Mouse (Mus musculus): Measurements from ENCODE around the gene Ankrd39.
"Not testable (repeated sequence)": the region's sequence is repeated elsewhere in the genome, so short reads cannot be mapped to it uniquely, and the experiment has no call there.

Gene Ankrd39

GRCm38 (mm10) chr1:36551904-36552303 lies 4.7 kb upstream of the Ankrd39 start:
- peak; percentile 31 for DNase-seq

DNA sequence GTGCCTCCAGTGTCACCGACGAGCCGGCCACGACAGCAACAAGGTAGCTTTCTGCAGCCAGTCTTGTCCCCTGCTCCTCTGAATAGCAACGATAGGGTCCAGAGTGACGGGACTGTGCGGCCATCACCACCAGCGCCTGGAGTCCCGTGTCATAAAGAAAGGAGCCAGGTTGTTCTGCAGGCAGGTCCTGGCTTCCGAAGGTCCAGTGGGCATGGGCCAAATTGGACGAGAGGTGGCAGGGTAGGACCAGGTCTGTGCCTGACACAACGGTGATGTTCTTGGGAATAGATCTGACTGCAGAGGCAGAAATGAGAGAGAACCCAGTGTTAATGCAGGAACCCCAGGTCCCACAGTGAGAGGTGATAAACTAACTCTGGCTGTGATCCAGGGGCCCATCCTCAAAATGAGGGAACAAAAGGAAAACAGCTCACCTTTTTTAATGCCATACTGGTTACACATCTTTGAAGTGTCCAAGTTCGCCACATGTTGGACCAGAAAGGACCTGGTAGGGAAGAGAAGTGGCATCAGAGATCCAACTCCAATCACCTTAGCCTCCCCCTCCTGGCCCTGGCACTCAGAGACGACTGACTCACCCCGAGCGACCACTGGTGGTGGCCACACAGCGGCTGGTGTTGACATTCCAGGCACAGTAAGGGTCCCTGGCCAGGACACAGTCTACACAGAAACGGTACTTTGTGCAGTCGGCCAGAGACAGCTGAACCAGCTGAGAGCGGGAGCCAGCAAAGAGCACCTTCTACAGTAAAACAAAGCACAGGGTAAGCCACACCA lies 3.0 kb upstream of the Ankrd39 start:
- peak; percentile 23 for DNase-seq

GRCm38 (mm10) chr1:36549491-36549890 lies 2.2 kb upstream of the Ankrd39 start:
- peak; percentile 37 for DNase-seq

GRCm38 (mm10) chr1:36548771-36549170 lies 1.5 kb upstream of the Ankrd39 start:
- DNase-seq = peak; percentile 19

GRCm38 (mm10) chr1:36547981-36548598 lies 845 bp upstream of the Ankrd39 start:
- peak; percentile 85 for DNase-seq

DNA sequence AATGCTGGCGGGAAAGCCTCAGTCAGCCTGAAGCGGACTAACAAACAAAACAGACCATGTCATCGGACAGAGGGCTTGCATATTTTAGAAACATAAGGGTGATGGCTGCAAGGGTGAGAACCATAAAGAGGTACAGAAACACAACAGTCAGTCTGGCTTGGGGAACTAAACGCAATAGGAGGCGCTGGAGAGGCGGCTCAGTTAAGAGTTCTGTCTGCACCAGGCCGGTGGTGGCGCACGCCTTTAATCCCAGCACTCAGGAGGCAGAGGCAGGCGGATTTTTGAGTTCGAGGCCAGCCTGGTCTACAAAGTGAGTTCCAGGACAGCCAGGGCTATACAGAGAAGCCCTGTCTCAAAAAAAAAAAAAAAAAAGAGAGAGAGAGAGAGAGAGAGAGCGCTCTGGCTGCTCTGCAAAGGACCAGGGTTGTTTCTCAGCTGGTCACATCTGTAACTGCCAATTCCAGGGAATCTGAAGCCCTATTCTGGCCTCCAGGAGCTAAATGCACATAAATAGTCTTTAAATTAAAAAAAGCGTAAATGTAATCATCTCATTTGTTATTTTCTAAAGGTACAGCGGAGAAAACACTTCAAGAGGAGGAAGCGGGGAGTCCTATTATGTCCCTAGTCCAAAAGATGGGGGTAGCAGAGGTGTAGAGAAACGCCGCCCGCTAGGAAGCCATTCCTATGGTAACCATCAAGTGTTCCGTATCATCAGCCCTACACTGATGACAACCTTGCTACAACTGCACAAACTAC lies 1.2 kb downstream of the Ankrd39 start:
- peak; percentile 53 for DNase-seq

DNA sequence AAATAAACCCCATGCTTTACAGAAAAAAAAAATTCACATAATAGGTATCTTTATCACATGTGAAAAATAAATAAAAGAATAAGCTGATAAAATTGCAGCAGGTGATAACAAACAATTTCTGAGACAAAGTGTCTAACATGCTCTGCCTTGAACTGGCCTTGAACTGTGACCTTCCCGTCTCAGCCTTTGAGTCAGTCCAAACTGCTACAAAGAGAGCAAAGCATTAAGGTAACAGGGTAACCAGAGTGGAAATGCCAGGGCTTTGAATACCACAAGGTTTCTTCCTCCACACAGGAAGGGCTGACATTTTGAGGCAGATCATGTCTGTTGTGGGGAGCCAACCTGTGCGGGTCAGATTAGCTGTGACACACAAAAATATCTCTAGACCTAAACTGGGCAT lies 1.9 kb downstream of the Ankrd39 start:
- DNase-seq = no peak

DNA sequence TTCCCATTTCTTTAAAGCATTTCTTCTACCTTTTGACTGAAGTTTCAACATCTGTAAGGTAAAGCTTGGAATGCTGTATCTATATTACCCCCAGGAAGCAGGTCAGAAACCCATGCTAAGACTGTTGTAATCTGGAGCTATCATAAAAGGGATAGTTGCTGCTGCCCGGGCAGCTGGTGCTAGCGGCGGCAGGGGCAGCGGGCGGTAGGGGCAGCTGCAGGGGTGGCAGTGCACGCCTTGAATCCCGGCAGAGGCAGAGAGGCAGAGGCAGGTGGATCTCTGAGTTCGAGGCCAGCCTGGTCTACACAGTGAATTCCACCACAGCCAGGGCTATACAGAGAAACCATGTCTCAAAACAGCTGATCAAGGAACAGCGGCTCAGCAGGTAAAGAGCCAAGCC lies 4.3 kb downstream of the Ankrd39 start:
- DNase-seq = no peak

DNA sequence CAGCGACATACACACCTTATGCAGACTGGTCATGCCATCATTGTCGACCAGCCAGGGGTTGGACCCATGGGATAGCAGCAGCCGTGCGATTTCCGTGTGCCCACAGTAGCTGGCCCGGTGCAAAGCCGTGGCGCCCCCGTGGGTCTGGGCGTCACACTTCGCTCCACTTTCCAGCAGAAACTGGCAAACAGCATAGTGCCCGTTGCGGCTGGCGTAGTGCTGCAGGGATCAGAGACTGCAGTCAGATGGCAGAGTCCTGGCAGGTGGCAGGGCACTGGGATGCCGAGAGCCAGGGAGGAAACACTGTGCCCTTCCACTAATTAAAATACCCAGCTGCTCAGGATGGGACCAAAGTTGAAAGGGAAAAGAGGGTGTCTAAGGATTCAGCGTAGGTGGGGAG lies 5.4 kb downstream of the Ankrd39 start:
- DNase-seq = no peak

DNA sequence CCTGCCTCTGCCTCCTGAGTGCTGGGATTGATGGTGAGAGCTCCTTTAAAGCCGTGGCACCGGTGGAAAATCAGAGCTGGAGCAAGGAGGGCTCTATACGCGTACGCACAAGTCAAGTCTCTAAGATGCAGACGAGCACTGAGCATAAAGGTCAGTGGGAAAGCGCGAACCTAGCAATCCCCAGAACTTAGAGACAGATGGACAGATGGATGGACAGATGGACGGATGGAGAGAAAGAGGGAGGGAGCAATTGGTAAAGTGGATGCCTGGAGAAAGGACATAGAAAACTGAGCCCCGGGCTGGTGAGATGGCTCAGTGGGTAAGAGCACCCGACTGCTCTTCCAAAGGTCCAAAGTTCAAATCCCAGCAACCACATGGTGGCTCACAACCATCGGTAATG lies 6.4 kb downstream of the Ankrd39 start:
- no peak for DNase-seq

GRCm38 (mm10) chr1:36540132-36540531 lies 7.1 kb downstream of the Ankrd39 start:
- DNase-seq = no peak

DNA sequence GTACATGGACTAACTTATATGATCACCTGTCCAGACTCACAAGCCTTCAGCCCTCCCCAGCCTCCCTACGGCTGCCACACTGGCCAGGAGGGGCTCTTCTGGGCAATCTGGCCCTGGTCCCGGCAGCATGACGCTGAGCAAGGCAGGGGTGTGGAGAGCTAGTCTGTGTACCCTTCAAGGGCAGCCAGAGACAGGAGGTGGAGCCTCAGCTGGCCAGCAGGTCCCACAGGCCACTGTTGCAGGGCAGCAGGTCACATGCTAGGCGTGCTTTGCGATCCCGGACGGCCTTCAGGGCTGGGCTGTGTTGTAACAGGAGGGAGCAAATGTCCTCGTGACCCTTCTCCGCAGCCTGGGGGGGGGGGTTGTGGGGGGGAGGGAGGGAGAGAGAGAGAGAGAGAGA lies 8.1 kb downstream of the Ankrd39 start, which contains the start of gene Gm42417:
Gene Gm42417 (minus strand): TSS at position 244 of the 400 bp plus-strand sequence.
- peak; percentile 85 for DNase-seq

GRCm38 (mm10) chr1:36538727-36539126 lies 8.5 kb downstream of the Ankrd39 start:
- no peak for DNase-seq

DNA sequence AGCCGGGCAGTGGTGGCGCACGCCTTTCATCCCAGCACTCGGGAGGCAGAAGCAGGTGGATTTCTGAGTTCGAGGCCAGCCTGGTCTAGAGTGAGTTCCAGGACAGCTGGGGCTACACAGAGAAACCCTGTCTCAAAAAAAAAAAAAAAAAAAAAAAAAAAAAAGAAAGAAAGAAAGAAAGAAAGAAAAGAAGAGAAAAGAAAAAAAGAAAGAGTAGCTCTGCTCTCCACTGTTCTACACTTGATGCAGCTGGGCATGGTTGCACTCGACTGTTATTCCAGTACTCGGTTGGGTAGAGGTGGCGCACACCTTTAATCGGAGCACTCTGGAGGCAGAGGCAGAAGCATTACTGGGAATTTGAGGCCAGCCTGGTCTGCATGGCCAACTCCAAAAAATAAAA lies 10.5 kb downstream of the Ankrd39 start, which contains the start of gene Ankrd23:
Gene Ankrd23 (minus strand): TSS at position 101 of the 400 bp plus-strand sequence.
- DNase-seq = not testable (repeated sequence)

GRCm38 (mm10) chr1:36536397-36536728 lies 10.9 kb downstream of the Ankrd39 start:
- no peak for DNase-seq

DNA sequence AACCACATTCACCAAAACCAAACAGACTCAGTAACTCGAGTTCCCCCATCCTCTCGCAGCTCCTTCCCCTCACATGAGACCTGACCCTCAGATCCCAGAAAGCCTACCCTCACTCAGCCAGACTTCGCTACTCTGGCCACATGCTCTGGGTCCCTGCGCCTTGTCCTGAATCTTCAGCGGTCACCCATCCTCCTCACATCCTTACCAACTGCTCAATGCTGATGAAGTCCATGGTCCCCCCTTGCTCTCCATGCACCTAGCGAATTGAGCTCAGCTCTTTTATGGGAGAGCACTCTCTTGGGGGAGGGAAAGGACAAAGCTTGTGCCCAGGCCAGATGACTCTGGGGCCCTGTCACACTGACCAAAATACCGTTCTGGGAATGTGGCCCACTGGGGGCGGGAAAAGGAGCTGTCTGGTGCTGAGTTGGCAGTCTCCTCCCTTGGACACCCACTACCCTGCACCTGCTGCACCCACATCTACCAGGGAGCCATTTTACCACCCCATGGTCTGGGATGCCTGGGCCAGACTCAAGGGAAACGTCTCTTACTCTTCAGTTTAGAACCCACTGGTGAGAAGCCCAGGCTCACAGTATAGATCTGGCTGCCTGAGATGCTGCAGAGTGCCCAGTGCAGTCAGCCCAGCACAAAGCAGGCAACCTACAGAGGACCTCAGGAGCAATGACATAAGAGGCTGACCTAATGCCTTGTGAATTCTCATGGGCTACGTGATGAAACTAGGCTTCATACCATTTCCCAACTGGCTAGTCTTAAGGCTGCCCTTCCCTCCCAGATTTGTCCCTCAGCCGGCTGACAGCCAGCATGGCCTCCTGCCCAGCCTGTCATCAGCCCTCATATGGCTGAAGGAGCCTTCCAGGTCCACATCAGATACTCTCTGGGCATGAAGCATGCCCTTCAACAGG lies 11.5 kb downstream of the Ankrd39 start:
- no peak for DNase-seq

GRCm38 (mm10) chr1:36534595-36535058 lies 12.6 kb downstream of the Ankrd39 start:
- no peak for DNase-seq

DNA sequence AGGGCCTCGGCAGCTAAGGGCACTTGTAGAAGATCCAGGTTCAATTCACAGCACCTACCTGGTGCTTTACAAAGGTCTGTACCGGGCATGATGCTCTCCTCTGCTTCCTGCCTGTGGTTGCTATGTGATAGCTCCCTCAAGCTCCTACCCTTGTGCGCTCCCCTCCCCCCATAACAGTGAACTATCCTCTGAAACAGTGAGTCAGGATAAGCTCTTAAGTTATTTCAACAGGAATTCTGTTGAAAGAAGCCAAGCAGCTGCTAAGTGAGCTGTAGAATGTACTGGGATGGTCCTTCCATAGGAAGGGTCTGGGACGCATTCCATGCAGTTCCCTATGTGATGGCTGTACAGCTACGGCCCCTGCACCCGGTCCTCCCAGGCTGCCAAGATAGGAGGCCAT lies 13.7 kb downstream of the Ankrd39 start:
- no peak for DNase-seq

- no peak for DNase-seq
Measured at GRCm38 (mm10) chr1:36531461-36531860, 15.8 kb downstream of the Ankrd39 start.

GRCm38 (mm10) chr1:36530962-36531361 lies 16.3 kb downstream of the Ankrd39 start:
- DNase-seq = no peak

DNA sequence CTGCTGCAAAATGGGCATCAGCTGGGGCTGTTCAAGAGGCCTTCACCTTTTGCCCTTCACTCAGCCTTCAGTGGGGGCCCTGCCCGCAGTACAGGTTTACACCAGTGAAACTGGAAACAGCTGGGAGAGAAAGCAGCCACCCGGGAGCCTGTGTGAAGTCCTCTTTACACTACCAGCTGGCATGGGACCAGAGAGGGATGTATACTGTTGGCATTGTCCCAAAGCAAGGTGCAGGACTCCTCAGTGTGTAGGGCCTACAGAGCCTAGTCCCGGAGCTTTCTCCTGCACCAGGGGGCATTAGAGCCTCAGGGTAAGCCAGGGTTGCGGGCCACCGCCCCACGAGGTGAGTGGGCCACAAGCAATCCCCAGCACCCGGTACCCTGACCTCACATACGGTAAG lies 16.8 kb downstream of the Ankrd39 start:
- DNase-seq = peak; percentile 47

DNA sequence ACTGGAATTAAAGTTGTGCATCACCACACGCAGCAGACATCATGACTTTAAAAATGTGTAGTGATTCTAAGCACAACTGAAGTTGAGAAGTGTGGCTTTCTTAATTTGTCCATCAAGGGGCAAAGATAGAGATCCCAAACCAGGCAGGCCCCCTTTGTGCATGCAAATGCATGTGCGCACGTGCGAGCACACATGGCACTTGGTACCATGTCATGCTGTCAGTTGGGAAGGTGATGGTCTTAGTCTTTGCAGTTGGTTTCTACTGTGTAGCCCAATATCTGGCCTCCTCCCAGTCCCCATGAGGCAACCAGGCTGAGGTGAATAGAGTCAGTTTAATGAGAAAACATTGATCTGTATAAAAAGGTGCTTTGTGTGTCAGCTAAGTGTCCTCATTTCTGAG lies 17.4 kb downstream of the Ankrd39 start:
- DNase-seq = no peak
